Mouse (Mus musculus): ENCODE data around the gene Gli1.

DNA sequence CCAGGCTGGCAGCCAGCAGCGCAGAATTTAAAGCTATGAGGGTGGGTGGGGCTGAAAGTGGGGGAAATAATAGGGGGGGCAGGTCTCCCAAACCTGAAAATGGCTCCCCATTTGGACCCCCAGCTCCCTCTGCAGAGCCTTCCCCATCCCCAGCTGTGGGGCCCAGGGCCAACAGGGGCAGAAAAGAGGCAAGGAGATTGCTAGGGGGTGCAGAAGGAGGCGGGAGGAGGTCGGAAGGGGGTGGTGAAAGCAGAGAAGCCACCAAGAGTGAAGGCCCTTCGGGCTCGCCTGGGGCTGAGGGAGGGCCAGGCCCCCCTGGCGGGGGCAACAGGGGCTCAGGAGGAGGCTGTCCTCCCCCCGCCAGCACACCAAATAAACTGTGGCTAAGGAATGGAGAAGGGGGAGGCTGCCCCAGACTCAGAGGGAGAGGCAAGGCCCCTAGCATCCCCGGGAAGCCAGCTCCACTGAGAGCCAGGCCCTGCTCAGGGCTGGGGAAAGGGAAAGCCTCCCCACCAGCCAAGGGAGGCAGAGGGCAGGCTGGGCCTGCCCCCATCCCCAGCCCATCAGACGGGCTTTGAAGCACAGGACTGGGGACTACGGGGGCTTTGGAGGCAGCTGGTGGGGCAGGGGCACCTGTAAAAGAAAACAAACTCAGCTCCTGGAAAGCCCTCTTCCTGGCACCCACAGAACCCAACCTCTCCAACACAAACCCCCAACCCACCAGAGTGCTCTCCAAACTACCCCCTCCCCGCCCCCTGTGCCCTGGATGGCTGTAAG, 56.9 kb downstream of the Gli1 start:
- TF ChIP-seq CTCF (IDR thresholded peaks at IDR 0.05; ENCODE audit: low read depth) (no peak), EP300 (IDR thresholded peaks at IDR 0.05; ENCODE audit: low read depth) (no peak)

Measured in liver, postnatal 0 days (tissue).